Mouse (Mus musculus) heart, postnatal 0 days (tissue): ENCODE results near the gene Hopx.

ENCODE experiments used
- CTCF ChIP-seq: IDR thresholded peaks from 2 replicates; pipeline ENCODE4 v1.5.1; 2016; ENCODE audit warnings: antibody characterized with exemption, control low read depth, low read depth
- EP300 ChIP-seq: IDR thresholded peaks from 2 replicates; pipeline ENCODE4 v1.6.1; 2016; ENCODE audit warnings: antibody characterized with exemption, low read depth

GRCm38 (mm10) chr5:77108806-77109205 is 6.1 kb downstream of the Hopx start:
- TF ChIP-seq EP300 (no peak), CTCF (no peak)
